Mouse (Mus musculus) liver, embryonic 13.5 days (tissue): ENCODE measurements around the gene Mettl1. TPM values are rescaled to one million over a fixed set of nuclear protein-coding genes. Genes with fewer than 3 reads are reported as not detected.
A peak's percentile ranks its signal among the peaks of the same experiment; 100 is the strongest.
"Not testable (repeated sequence)": the region's sequence is repeated elsewhere in the genome, so short reads cannot be mapped to it uniquely, and the experiment has no call there.

Experiments used
- ATAC-seq: fragments of 200-750 bp; cut with Nextera tagmentation; 2 replicates; pipeline ENCODE4 v1.8.0; 2017; ENCODE audit warnings: low read depth, mild to moderate bottlenecking, moderate number of reproducible peaks, moderate library complexity
- DNase-seq: peaks from one replicate; pipeline ENCODE4 v3.0.0; 2022
- H3K27ac ChIP-seq: fragments of 300-500 bp; sonication (generic); 2 replicates; pipeline ENCODE4 v1.5.1; 2015; ENCODE audit warnings: moderate library complexity, mild to moderate bottlenecking, inconsistent platforms
- H3K27me3 ChIP-seq: fragments of 300-500 bp; sonication (generic); 2 replicates; pipeline ENCODE4 v1.6.1; 2015; ENCODE audit warnings: mild to moderate bottlenecking, inconsistent platforms
- H3K36me3 ChIP-seq: fragments of 300-500 bp; sonication (generic); 2 replicates; pipeline ENCODE4 v1.6.1; 2015; ENCODE audit warnings: mild to moderate bottlenecking, inconsistent platforms
- H3K4me1 ChIP-seq: fragments of 300-500 bp; sonication (generic); replicated peaks from 2 replicates; pipeline ENCODE4 v1.6.1; 2015; ENCODE audit warnings: inconsistent platforms
- H3K4me2 ChIP-seq: fragments of 300-500 bp; sonication (generic); 2 replicates; pipeline ENCODE4 v1.6.1; 2015; ENCODE audit warnings: inconsistent platforms, mild to moderate bottlenecking, moderate library complexity
- H3K4me3 ChIP-seq: fragments of 300-500 bp; sonication (generic); replicated peaks from 2 replicates; pipeline ENCODE4 v1.5.1; 2015; ENCODE audit warnings: mild to moderate bottlenecking, inconsistent platforms
- H3K9ac ChIP-seq: fragments of 300-500 bp; sonication (generic); 2 replicates; pipeline ENCODE4 v1.6.1; 2015; ENCODE audit warnings: mild to moderate bottlenecking, inconsistent platforms
- H3K9me3 ChIP-seq: fragments of 300-500 bp; sonication (generic); replicated peaks from 2 replicates; pipeline ENCODE4 v1.6.1; 2016; ENCODE audit warnings: inconsistent platforms
- WGBS: fragments of 180-500 bp; shearing (Covaris S2); methylation state at CpG from one replicate; pipeline ENCODE4 v1.1.7; 2015; ENCODE audit not compliant: insufficient replicate concordance; 5-methylcytosine and 5-hydroxymethylcytosine counted together
- polyA plus RNA-seq: library from polyadenylated mRNA; unstranded; fragments of >200 nt; fragmentation: Nextera tagmentation; extraction: Ambion mirVana; gene quantifications from 2 replicates; pipeline ENCODE4 v1.2.1, GENCODE M21; 2015

Mettl1 gene
- polyA plus RNA-seq, 1 experiment from 2014 or later: 28.3 TPM

GRCm38 (mm10) chr10:127059968-127060916 is 19.0 kb downstream of the Mettl1 start, which contains the start of gene March9:
TSS of gene March9 (minus strand) at chr10:127060184.
- DNase-seq: peak; percentile 54
- H3K4me1 ChIP-seq: peaks cover 51% of the 10 kb centered on the region
- H3K4me2 ChIP-seq: peak within 1 kb of the TSS; percentile 89
- peak within 1 kb of the TSS; percentile 63 for H3K9ac ChIP-seq
- H3K27ac ChIP-seq: no peak within 1 kb of the TSS
- H3K27me3 ChIP-seq: peaks cover 74% of the 10 kb centered on the region
- WGBS: 2% methylated on average over 62 of the region's 72 CpGs
- H3K4me3 ChIP-seq: peak within 1 kb of the TSS; percentile 67
- no peaks in the 10 kb centered on the region for H3K9me3 ChIP-seq
- peak; percentile 11; the same call in 1 of the 2 replicates for ATAC-seq
- H3K36me3 ChIP-seq: peaks cover 8% of the 10 kb centered on the region

GRCm38 (mm10) chr10:127061085-127061484 is 19.9 kb downstream of the Mettl1 start:
- no peak overlapping the region for H3K27ac ChIP-seq
- H3K36me3 ChIP-seq: peaks cover 17% of the 10 kb centered on the region
- DNase-seq (no peak), ATAC-seq (no peak)
- 48% methylated on average over 5 of the region's 5 CpGs for WGBS
- no peaks in the 10 kb centered on the region for H3K9me3 ChIP-seq
- peaks cover 59% of the 10 kb centered on the region for H3K4me1 ChIP-seq
- H3K4me2 ChIP-seq: no peak overlapping the region
- no peak overlapping the region for H3K4me3 ChIP-seq
- H3K27me3 ChIP-seq: peaks cover 66% of the 10 kb centered on the region
- no peak overlapping the region for H3K9ac ChIP-seq

- 64% methylated on average over 2 of the region's 2 CpGs for WGBS
- peaks cover 62% of the 10 kb centered on the region for H3K27me3 ChIP-seq
- peaks cover 63% of the 10 kb centered on the region for H3K4me1 ChIP-seq
- no peak overlapping the region for H3K4me2 ChIP-seq
- H3K36me3 ChIP-seq: peaks cover 21% of the 10 kb centered on the region
- ATAC-seq (no peak), DNase-seq (no peak)
- H3K27ac ChIP-seq: no peak overlapping the region
- H3K9ac ChIP-seq: no peak overlapping the region
- no peak overlapping the region for H3K4me3 ChIP-seq
- no peaks in the 10 kb centered on the region for H3K9me3 ChIP-seq
Observed at GRCm38 (mm10) chr10:127061513-127061912, 20.3 kb downstream of the Mettl1 start.

GRCm38 (mm10) chr10:127062101-127062500 is 20.9 kb downstream of the Mettl1 start:
- not testable (repeated sequence) for H3K27ac ChIP-seq, ATAC-seq, H3K9me3 ChIP-seq, DNase-seq, H3K9ac ChIP-seq, H3K4me3 ChIP-seq, H3K4me2 ChIP-seq
- WGBS: 67% methylated on average over 4 of the region's 4 CpGs
- H3K27me3 ChIP-seq: peaks cover 57% of the 10 kb centered on the region
- peaks cover 69% of the 10 kb centered on the region for H3K4me1 ChIP-seq
- H3K36me3 ChIP-seq: peaks cover 27% of the 10 kb centered on the region

- H3K9me3 ChIP-seq: no peaks in the 10 kb centered on the region
- peaks cover 73% of the 10 kb centered on the region for H3K4me1 ChIP-seq
- 58% methylated on average over 5 of the region's 5 CpGs for WGBS
- peaks cover 53% of the 10 kb centered on the region for H3K27me3 ChIP-seq
- DNase-seq: no peak
- H3K4me3 ChIP-seq: 0 out of 2 replicates have a peak overlapping the region, but pooled peaks have one; percentile 80
- H3K27ac ChIP-seq: no peak overlapping the region
- no peak for ATAC-seq
- no peak overlapping the region for H3K9ac ChIP-seq
- H3K4me2 ChIP-seq: peak overlapping the region; percentile 95
- H3K36me3 ChIP-seq: peaks cover 31% of the 10 kb centered on the region
Observed at GRCm38 (mm10) chr10:127062503-127062902, 21.3 kb downstream of the Mettl1 start.

- Histone ChIP-seq H3K27me3 (peaks cover 44% of the 10 kb centered on the region), H3K27ac (peak within 1 kb of the TSS; percentile 78), H3K9ac (peak within 1 kb of the TSS; percentile 91), H3K4me1 (peaks cover 81% of the 10 kb centered on the region), H3K9me3 (no peaks in the 10 kb centered on the region), H3K4me2 (peak within 1 kb of the TSS; percentile 95), H3K4me3 (peak within 1 kb of the TSS; percentile 80), H3K36me3 (peaks cover 39% of the 10 kb centered on the region)
- ATAC-seq (peak; percentile 87), DNase-seq (peak; percentile 94)
- WGBS: 0% methylated on average over 46 of the region's 46 CpGs
Observed at GRCm38 (mm10) chr10:127063239-127063872, 22.1 kb downstream of the Mettl1 start, which contains the start of gene Cdk4. TSS of gene Cdk4 (plus strand) at chr10:127063534.

- peak overlapping the region; percentile 78 for H3K27ac ChIP-seq
- 11% methylated on average over 36 of the region's 37 CpGs for WGBS
- peaks cover 82% of the 10 kb centered on the region for H3K4me1 ChIP-seq
- H3K9me3 ChIP-seq: no peaks in the 10 kb centered on the region
- peak overlapping the region; percentile 91 for H3K9ac ChIP-seq
- H3K4me3 ChIP-seq: peak overlapping the region; percentile 80
- H3K36me3 ChIP-seq: peaks cover 39% of the 10 kb centered on the region
- H3K4me2 ChIP-seq: peak overlapping the region; percentile 95
- DNase-seq (no peak), ATAC-seq (peak; percentile 2)
- peaks cover 36% of the 10 kb centered on the region for H3K27me3 ChIP-seq
Observed at GRCm38 (mm10) chr10:127063913-127064870, 23.0 kb downstream of the Mettl1 start.

GRCm38 (mm10) chr10:127065981-127066380 is 24.8 kb downstream of the Mettl1 start:
- Histone ChIP-seq H3K27ac (no peak overlapping the region), H3K4me3 (no peak overlapping the region), H3K9me3 (no peaks in the 10 kb centered on the region), H3K27me3 (peaks cover 18% of the 10 kb centered on the region), H3K4me1 (peaks cover 81% of the 10 kb centered on the region), H3K4me2 (no peak overlapping the region), H3K36me3 (peaks cover 39% of the 10 kb centered on the region), H3K9ac (peak overlapping the region; percentile 8; the same call in 1 of the 2 replicates)
- no peak for ATAC-seq
- DNase-seq: no peak
- 49% methylated on average over 9 of the region's 9 CpGs for WGBS

- ATAC-seq: no peak
- no peak overlapping the region for H3K4me3 ChIP-seq
- 84% methylated on average over 14 of the region's 14 CpGs for WGBS
- H3K9ac ChIP-seq: 0 out of 2 replicates have a peak overlapping the region, but pooled peaks have one; percentile 5
- no peaks in the 10 kb centered on the region for H3K9me3 ChIP-seq
- H3K4me2 ChIP-seq: no peak overlapping the region
- H3K4me1 ChIP-seq: peaks cover 86% of the 10 kb centered on the region
- H3K27me3 ChIP-seq: peaks cover 12% of the 10 kb centered on the region
- peaks cover 39% of the 10 kb centered on the region for H3K36me3 ChIP-seq
- peak overlapping the region; percentile 45 for H3K27ac ChIP-seq
- no peak for DNase-seq
Observed at GRCm38 (mm10) chr10:127066519-127067018, 25.4 kb downstream of the Mettl1 start.

GRCm38 (mm10) chr10:127068360-127069038 is 27.3 kb downstream of the Mettl1 start:
- H3K27me3 ChIP-seq: no peaks in the 10 kb centered on the region
- peaks cover 39% of the 10 kb centered on the region for H3K36me3 ChIP-seq
- H3K9ac ChIP-seq: peak overlapping the region; percentile 79
- 39% methylated on average over 9 of the region's 9 CpGs for WGBS
- ATAC-seq: no peak
- peak overlapping the region; percentile 77 for H3K27ac ChIP-seq
- no peaks in the 10 kb centered on the region for H3K9me3 ChIP-seq
- peak overlapping the region; percentile 89 for H3K4me2 ChIP-seq
- H3K4me1 ChIP-seq: peaks cover 75% of the 10 kb centered on the region
- H3K4me3 ChIP-seq: peak overlapping the region; percentile 73
- no peak for DNase-seq
